Mouse (Mus musculus) heart, adult 11 months (tissue): Measurements from ENCODE around the gene Wdr73.

Experiments used
- DNase-seq: peaks from one replicate; pipeline ENCODE4 v3.0.0; 2022

Gene Wdr73

DNA sequence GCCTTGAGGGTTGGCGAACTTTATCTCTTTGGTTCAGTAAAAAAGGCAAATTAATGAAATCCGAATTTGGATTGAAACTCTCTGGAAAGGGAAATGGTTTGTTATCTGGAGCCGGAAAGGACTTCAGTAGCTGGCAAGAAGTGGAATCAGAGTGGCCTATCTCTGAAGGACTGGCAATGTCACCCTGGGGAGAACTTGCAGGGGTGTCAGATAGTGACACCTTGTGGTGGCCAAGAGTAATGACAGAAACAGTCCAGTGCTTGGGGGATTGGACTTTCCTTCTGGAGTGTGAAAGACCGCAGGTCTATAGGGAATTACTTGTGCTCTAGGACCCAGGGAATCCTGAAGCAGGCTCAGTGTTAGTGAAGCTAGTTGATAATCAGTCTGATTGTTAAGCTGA is 51.4 kb downstream of the Wdr73 start:
- DNase-seq, result peak; percentile 92

DNA sequence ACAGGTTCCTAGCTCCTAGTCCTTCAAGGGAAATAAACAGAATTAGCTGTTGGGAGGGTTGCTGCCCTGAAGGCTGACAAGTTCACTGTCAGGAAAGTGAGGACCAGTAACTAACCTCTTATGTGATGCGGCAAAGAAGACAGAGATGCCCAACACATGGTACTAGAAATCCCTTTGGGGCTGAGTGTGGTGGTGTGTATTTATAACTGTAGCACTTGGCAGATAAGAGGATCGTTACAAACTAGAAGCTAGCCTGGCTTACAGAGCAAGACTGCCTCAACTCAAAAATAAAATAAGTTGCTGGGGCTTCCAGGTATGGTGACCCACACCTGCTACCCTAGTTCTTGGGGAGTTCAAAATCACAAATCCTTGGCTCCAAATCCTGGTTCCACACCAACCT is 51.8 kb downstream of the Wdr73 start:
- no peak for DNase-seq

DNA sequence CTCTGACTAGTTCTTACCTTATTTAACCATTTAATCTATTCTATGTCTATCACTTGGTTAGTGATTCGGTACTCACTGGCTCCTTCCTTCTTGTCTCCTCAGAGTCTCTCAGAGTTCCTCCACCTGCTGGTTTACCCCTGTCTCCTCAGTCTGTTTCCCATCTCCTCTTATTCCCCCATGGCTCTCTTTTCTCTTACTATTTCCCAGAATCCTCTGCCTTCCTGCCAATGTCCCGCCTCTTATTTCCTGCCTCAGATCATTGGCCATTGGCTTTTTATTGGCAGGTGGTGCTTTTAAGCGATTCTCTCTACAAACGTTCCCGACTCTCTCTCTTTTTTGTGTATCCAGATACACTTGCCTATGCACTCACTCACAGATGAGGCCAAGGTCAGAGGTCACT is 54.4 kb downstream of the Wdr73 start:
- no peak for DNase-seq

DNA sequence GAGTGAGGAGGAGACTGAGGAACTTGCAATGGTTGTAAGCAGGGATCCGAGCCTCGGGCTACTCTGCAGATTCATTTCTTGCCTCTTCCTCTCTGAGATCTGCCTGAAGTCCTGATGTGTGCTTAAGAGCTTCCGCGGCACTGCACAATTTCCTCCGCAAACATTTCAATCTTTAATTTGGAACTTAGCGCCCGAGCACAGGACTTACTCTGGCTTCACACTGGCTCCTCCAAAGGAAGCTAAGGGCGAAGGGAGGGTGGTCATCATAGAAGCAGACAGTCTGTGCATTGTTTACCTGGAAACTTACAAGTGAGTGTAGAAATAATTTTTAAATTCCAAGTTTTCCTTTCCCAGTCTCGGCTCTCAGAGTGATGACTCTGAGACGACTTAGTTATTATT is 54.8 kb downstream of the Wdr73 start:
- DNase-seq, result no peak

DNA sequence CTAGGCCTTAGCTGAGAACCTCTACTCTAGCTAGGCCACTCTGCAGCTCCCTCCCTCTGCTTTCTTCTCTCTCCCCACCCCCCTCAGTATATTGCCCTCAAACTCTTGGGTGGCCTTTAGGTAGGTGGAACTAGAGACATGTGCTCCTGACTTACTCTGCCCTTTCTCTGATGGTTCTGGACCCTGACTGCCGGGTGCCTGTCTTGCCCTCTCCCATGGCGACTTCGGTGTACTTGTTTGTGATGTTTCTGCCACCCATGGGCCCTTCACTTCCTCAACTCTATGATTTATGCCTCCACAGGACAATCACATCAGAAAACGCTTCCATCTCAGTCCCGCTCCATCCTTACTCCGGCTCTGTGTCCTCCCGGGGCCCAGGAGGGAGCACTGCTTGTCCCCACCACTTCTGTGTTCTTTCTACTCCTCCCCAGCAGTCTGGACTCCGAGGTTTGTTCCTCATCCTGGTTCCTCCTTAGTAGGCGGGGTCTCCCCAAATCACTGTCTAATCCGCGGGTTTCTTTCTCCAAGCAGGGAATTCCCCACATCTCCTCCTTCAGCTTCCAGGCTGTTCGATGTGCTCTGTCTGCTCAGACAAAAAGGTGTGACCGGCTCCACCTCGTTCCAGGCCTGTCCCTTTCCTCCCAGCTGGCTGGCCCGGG is 55.3 kb downstream of the Wdr73 start:
- peak; percentile 97 for DNase-seq

DNA sequence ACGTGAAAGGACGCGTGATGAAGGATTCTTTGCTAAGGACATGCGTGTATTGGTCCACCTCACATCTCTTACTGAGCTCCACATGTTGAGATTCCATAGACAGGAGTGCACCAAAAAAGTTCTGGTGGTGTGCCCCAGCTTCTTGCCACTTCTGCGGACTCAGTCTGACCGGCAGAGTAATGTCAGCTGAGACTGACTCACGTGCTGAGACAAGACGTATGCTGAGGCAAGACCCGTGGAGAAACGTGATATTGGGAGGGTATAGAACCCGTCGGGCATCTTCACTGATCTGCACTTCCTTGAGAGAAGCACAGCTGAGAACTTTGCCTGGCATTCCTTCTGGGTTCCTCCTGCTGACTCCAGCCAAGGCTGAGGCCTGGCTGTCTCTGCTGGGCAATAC is 56.4 kb downstream of the Wdr73 start:
- no peak for DNase-seq

DNA sequence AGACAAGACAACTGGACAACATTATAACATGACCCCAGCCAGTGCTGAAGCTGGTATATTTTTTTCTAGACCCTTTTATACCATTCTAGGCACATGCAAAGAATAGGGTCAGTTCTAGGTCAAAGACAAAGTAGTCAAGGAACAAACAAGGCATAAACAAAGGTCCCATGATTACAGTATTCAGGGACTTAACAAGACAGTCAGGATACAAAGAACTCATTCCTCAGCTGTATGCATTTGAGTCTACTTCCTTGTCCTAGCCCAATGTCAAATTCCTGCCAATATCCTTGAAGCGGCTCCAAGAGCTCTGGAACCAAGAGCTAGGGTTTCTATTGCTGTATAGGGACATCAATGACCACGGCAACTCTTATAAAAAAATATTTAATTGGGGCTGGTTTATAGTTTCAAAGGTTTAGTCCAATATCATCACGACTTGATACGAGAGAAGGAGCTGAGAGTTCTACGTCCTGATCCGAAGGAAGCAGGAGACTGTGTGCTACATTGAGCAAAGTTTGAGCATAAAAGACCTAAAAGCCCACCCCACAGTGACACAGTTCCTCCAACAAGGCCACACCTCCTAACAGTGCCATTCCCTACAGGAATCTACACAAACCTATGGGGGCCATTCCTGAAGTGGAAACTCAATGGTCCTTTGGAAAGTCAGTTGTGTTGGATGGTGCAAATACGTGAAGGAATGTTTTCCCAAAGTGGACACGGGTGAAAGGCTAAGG is 57.0 kb downstream of the Wdr73 start:
- DNase-seq, result no peak

DNA sequence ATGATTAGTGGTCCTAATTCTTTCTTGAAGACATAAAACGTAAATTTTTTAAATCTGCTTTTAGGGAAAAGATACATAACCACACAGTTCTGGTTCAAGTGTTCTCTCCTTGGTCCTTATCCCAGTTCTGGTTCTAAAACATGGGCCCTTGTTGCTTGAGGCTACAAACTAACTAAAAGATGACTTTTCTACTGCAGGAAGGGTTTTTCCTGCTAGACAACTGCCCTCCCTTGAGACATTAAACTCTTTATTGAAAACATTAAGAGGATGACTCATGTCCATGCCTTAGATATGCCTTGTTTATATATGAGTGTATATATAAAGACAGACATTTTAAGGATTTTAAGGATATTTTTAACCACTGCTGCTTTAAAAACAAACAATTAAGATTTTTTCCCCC is 57.9 kb downstream of the Wdr73 start:
- no peak for DNase-seq

DNA sequence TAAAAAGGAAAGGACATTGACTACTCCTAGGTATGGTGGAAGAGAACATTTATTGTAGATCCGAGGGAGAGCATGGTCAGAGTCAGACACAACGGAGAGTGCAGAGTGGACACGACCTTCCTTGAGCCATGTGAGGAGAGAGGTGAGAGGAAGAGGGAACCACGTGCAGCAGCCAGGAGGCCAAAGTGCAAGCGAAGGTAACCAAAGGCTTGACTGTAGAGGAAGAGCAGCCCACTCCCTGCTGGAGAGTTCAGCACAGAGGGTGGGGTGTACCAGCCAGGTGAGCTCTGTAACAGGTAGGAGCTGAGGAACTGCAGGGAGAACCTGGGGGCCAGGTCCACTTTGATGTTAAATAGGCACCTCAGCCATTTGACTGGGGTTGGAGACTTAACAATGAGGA is 58.9 kb downstream of the Wdr73 start:
- DNase-seq, result no peak

DNA sequence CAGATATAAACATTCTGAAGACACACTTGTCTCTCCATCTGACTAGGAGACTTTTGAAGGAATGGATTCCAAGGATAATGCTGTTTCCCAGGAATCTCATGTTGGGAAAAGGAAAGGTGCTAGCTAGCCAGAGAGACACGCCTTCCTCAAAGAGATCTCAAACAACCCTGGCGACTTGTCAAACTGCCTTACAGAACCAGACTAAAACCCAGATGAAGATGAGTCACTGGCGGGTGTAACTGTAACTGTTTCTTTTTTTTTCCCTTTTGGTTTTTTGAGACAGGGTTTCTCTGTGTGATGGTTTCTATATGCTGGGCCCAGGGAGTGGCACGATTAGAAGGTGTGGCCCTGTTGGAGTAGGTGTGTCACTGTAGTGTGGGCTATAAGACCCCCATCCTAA is 60.1 kb downstream of the Wdr73 start:
- DNase-seq, result no peak
